Mouse (Mus musculus) colon, adult 2 months (tissue): ENCODE measurements around the gene Ina. TPM values are rescaled to one million over a fixed set of nuclear protein-coding genes. Genes with fewer than 3 reads are reported as not detected.

ENCODE experiments used
- polyA plus RNA-seq: library from polyadenylated mRNA; depleted of rRNA; stranded (reverse); fragments of >200 nt; gene quantifications from 2 replicates; pipeline ENCODE4 v1.2.3, GENCODE M21; 2012; rRNA removed

The Ina gene
- 1.3 and 1.5 TPM in 2 replicates for polyA plus RNA-seq

GRCm38 (mm10) chr19:47014447-47015381 lies at the start of gene Ina, which contains the start of gene Nt5c2:
Gene Ina, plus strand, starts transcription at chr19:47014698.
Gene Nt5c2, minus strand, starts transcription at chr19:47015153.

GRCm38 (mm10) chr19:47050271-47051032 lies 36.0 kb downstream of the Ina start, which contains the start of gene Pcgf6:
Gene Pcgf6, minus strand, starts transcription at chr19:47050906.

GRCm38 (mm10) chr19:47067096-47067882 lies 52.8 kb downstream of the Ina start, which contains the start of gene Taf5:
Gene Taf5, plus strand, starts transcription at chr19:47067746.

Other genes starting within 250 kb of the Ina start
- 7.6 and 8.1 TPM in 2 replicates for gene Nt5c2, start 455 bp downstream of the Ina start, polyA plus RNA-seq
- 7.9 and 8.2 TPM in 2 replicates for gene Pcgf6, start 36.2 kb downstream of the Ina start, polyA plus RNA-seq
- gene Taf5, start 53.0 kb downstream of the Ina start, polyA plus RNA-seq, result 2.3 and 2.7 TPM in 2 replicates
- gene Usmg5, start 75.9 kb downstream of the Ina start, polyA plus RNA-seq, result 48.7 and 58.3 TPM in 2 replicates
- 5.8 and 6.8 TPM in 2 replicates for gene Pdcd11, start 76.1 kb downstream of the Ina start, polyA plus RNA-seq
- 10.7 and 12.1 TPM in 2 replicates for gene Calhm2, start 123.6 kb downstream of the Ina start, polyA plus RNA-seq
- not detected in 2 replicates for gene Calhm1, start 129.6 kb downstream of the Ina start, polyA plus RNA-seq
- gene Calhm3, start 143.1 kb downstream of the Ina start, polyA plus RNA-seq, result not detected in 2 replicates
- gene Neurl1a, start 164.1 kb downstream of the Ina start, polyA plus RNA-seq, result 14.5 and 17.8 TPM in 2 replicates